Mouse (Mus musculus) G1E (cell line): ENCODE results near the gene Nek9.

Source experiments
- CTCF ChIP-seq: IDR thresholded peaks from 2 replicates; pipeline ENCODE4 v1.5.1; 2012; ENCODE audit warnings: low read depth, low read length, inconsistent platforms, mixed read lengths
- GATA1 ChIP-seq: IDR thresholded peaks from 2 replicates; pipeline ENCODE4 v1.6.1; 2012; ENCODE audit warnings: borderline replicate concordance, low read length, inconsistent platforms, mixed read lengths
- POLR2AphosphoS5 ChIP-seq: IDR thresholded peaks from 2 replicates; pipeline ENCODE4 v1.6.1; 2012; ENCODE audit warnings: low read depth, low read length, inconsistent platforms; ENCODE audit not compliant: insufficient replicate concordance
- TAL1 ChIP-seq: conservative IDR thresholded peaks from 2 replicates; pipeline ENCODE4 v1.6.1; 2012; ENCODE audit warnings: low read depth, low read length, inconsistent platforms, mixed read lengths

GRCm38 (mm10) chr12:85342310-85342709, 3.1 kb upstream of the Nek9 start:
- TF ChIP-seq CTCF: no peak
- no peak for TF ChIP-seq POLR2AphosphoS5
- TF ChIP-seq GATA1: no peak
- no peak for TF ChIP-seq TAL1
